Mouse (Mus musculus) right cerebral cortex, adult 18-20 months (tissue): ENCODE measurements around the gene Mcm9.

Experiments
- DNase-seq: peaks from one replicate; pipeline ENCODE4 v3.0.0; 2022; ENCODE audit warnings: mixed read lengths

Mcm9 gene

DNA sequence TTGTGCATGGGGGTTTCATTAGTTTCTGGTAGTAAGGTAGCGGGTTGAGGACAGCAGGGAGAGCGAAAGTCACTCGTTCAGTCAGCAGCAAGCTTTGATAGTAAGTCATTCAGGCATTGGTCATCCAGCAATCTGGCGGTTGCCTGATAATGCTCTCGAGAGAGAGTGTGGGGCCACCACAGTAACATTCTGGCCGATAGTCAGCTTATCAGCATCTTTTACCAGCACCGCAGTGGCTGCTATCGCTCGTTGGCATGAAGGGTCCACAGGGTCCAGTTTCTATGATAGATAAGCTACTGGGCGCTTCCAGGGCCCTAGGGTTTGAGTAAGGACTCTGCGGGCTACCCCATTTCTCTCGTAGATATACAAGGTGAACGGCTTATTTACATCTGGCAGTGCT lies 136.3 kb downstream of the Mcm9 start:
- DNase-seq = no peak
